Mouse (Mus musculus) thymus, adult 2 months (tissue): ENCODE results near the gene Hpgd. TPM values are rescaled to one million over a fixed set of nuclear protein-coding genes. Genes with fewer than 3 reads are reported as not detected.
A peak's percentile ranks its signal among the peaks of the same experiment; 100 is the strongest.
"Not testable (repeated sequence)": the region's sequence is repeated elsewhere in the genome, so short reads cannot be mapped to it uniquely, and the experiment has no call there.

ENCODE experiments used
- DNase-seq: peaks from one replicate; pipeline ENCODE4 v3.0.0; 2021
- H3K27ac ChIP-seq: fragments of 200-500 bp; 2 replicates; pipeline ENCODE4 v1.5.1; 2012; ENCODE audit warnings: low read length, control low read depth; ENCODE audit not compliant: control insufficient read depth, insufficient read depth
- H3K27me3 ChIP-seq: fragments of 200-500 bp; 2 replicates; pipeline ENCODE4 v1.6.1; 2012; ENCODE audit warnings: mild to moderate bottlenecking, low read length, moderate library complexity, mixed read lengths; ENCODE audit not compliant: control insufficient read depth, insufficient read depth
- H3K36me3 ChIP-seq: fragments of 200-500 bp; 2 replicates; pipeline ENCODE4 v1.6.1; 2012; ENCODE audit warnings: mild to moderate bottlenecking, low read length, moderate library complexity; ENCODE audit not compliant: control insufficient read depth, insufficient read depth
- H3K4me1 ChIP-seq: fragments of 200-500 bp; replicated peaks from 2 replicates; pipeline ENCODE4 v1.6.1; 2012; ENCODE audit warnings: low read length; ENCODE audit not compliant: control insufficient read depth, insufficient read depth
- H3K4me3 ChIP-seq: fragments of 200-500 bp; 2 replicates; pipeline ENCODE4 v1.5.1; 2012; ENCODE audit warnings: mild to moderate bottlenecking, low read length, control low read depth, moderate library complexity; ENCODE audit not compliant: control insufficient read depth, insufficient read depth
- CTCF ChIP-seq: fragments of 200-500 bp; IDR thresholded peaks from 2 replicates; pipeline ENCODE4 v1.5.1; 2012; ENCODE audit warnings: mild to moderate bottlenecking, control low read depth, low read length, moderate library complexity, borderline replicate concordance; ENCODE audit not compliant: control insufficient read depth, poor library complexity, insufficient read depth; ENCODE audit errors: extremely low read depth
- POLR2A ChIP-seq: fragments of 200-500 bp; IDR thresholded peaks from 2 replicates; pipeline ENCODE4 v1.6.1; 2012; ENCODE audit warnings: mild to moderate bottlenecking, low read length, control low read depth, moderate library complexity; ENCODE audit not compliant: control insufficient read depth, poor library complexity, insufficient read depth; ENCODE audit errors: extremely low read depth
- WGBS: fragments of 180-500 bp; shearing (Covaris S2); methylation state at CpG from one replicate; pipeline ENCODE4 v1.1.7; 2018; 5-methylcytosine and 5-hydroxymethylcytosine counted together
- polyA plus RNA-seq: library from polyadenylated mRNA; depleted of rRNA; stranded (reverse); fragments of >200 nt; gene quantifications from 2 replicates; pipeline ENCODE4 v1.2.3, GENCODE M21; 2012

Gene Hpgd
- polyA plus RNA-seq, 1 experiment, result 21.1 TPM

DNA sequence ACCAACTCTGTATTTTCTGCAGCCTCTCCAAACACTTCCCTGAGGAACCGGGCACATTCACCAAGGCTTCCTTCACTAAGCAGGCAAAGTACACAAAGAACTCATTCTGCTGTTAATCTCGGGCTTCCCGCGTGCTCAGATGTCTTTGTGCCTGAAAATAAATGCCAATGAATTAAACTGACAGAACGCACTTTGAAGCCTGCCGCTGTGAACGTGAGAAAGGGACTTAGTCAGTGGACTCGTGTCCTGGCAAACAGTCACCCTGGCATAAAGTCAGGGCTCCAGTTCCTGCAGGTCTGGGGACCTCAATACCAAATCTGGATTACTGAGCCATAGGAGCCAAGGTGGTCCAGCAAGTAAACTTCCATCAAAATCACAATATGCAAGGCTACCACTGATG lies 905 bp upstream of the Hpgd start:
- no peaks in the 10 kb centered on the region for H3K4me1 ChIP-seq
- no peak for DNase-seq
- no peak for TF ChIP-seq POLR2A
- no peak for TF ChIP-seq CTCF
- no peak overlapping the region for H3K27ac ChIP-seq
- no peaks in the 10 kb centered on the region for H3K27me3 ChIP-seq
- no peaks in the 10 kb centered on the region for H3K36me3 ChIP-seq
- no peak overlapping the region for H3K4me3 ChIP-seq
- 35% methylated on average over 8 of the region's 8 CpGs for WGBS

DNA sequence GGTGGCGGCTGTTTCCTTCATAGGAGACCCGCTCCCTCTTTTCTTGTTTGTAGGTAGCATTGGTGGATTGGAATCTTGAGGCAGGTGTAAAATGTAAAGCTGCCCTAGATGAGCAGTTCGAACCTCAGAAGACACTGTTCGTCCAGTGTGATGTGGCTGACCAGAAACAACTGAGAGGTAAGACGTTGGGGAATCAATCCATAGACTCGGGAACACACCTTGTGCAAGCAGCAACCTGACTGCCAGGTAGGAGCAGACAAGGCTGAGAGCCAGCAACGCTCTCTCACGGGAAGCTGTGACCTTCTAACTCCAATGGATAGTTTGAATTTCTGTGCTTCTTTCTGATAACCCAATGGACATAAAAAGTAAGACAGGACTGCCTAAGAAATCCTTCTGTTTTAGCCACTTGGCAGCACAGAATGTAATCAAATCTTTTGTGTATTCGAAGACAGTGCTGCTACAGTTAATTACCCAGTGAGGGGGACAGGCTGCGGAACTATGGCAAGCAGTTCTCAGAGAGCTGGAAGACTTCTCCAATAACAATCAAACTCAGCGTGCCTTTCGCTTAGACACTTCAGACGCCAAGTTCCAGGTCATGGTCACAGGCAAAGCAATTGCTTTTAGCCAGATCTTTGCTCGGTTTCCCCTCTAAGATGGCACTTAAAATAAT lies 636 bp downstream of the Hpgd start:
- Histone ChIP-seq H3K4me1 (no peaks in the 10 kb centered on the region), H3K4me3 (peak overlapping the region; percentile 33; the same call in 1 of the 2 replicates), H3K27ac (no peak overlapping the region), H3K27me3 (no peaks in the 10 kb centered on the region), H3K36me3 (no peaks in the 10 kb centered on the region)
- WGBS, result 36% methylated on average over 14 of the region's 14 CpGs
- TF ChIP-seq CTCF (no peak), POLR2A (no peak)
- DNase-seq, result no peak

- WGBS, result 58% methylated on average over 5 of the region's 5 CpGs
- DNase-seq, result no peak
- Histone ChIP-seq H3K27me3 (no peaks in the 10 kb centered on the region), H3K4me3 (no peak overlapping the region), H3K27ac (no peak overlapping the region), H3K4me1 (no peaks in the 10 kb centered on the region), H3K36me3 (no peaks in the 10 kb centered on the region)
- TF ChIP-seq CTCF (no peak), POLR2A (no peak)
Measured at GRCm38 (mm10) chr8:56299421-56299820, 5.0 kb downstream of the Hpgd start.

- not testable (repeated sequence) for H3K4me1 ChIP-seq, DNase-seq, H3K27me3 ChIP-seq, H3K36me3 ChIP-seq, H3K4me3 ChIP-seq, H3K27ac ChIP-seq
- WGBS, result 82% methylated on average over 3 of the region's 3 CpGs
Measured at GRCm38 (mm10) chr8:56301303-56301702, 6.9 kb downstream of the Hpgd start.

- Histone ChIP-seq H3K36me3 (no peaks in the 10 kb centered on the region), H3K4me1 (no peaks in the 10 kb centered on the region), H3K27ac (no peak overlapping the region), H3K27me3 (no peaks in the 10 kb centered on the region), H3K4me3 (no peak overlapping the region)
- TF ChIP-seq POLR2A, result no peak
- TF ChIP-seq CTCF, result no peak
- DNase-seq, result no peak
- 87% methylated on average over 7 of the region's 7 CpGs for WGBS
Measured at GRCm38 (mm10) chr8:56304595-56304994, 10.2 kb downstream of the Hpgd start.

GRCm38 (mm10) chr8:56313622-56314021 lies 19.2 kb downstream of the Hpgd start:
- Histone ChIP-seq H3K27me3 (no peaks in the 10 kb centered on the region), H3K4me1 (no peaks in the 10 kb centered on the region), H3K36me3 (no peaks in the 10 kb centered on the region), H3K4me3 (no peak overlapping the region), H3K27ac (no peak overlapping the region)
- 65% methylated on average over 2 of the region's 2 CpGs for WGBS
- no peak for DNase-seq
- TF ChIP-seq CTCF (no peak), POLR2A (no peak)

- H3K4me1 ChIP-seq, result no peaks in the 10 kb centered on the region
- H3K36me3 ChIP-seq, result no peaks in the 10 kb centered on the region
- 76% methylated on average over 3 of the region's 3 CpGs for WGBS
- no peak overlapping the region for H3K27ac ChIP-seq
- no peaks in the 10 kb centered on the region for H3K27me3 ChIP-seq
- DNase-seq, result no peak
- no peak overlapping the region for H3K4me3 ChIP-seq
- TF ChIP-seq POLR2A, result no peak
- no peak for TF ChIP-seq CTCF
Measured at GRCm38 (mm10) chr8:56315189-56315588, 20.8 kb downstream of the Hpgd start.
